Mouse (Mus musculus) heart, embryonic 14.5 days (tissue): ENCODE results near the gene Per1. TPM values are rescaled to one million over a fixed set of nuclear protein-coding genes. Genes with fewer than 3 reads are reported as not detected.

ENCODE experiments used
- ATAC-seq: fragments of 200-750 bp; cut with Nextera tagmentation; 2 replicates; pipeline ENCODE4 v1.8.0; 2017; ENCODE audit warnings: low read depth, moderate TSS enrichment; ENCODE audit not compliant: insufficient number of reproducible peaks, insufficient read depth, low FRiP score
- H3K27ac ChIP-seq, 2 experiments: fragments of 200-500 bp in 1 of 2; fragments of 300-500 bp in 1 of 2; sonication (generic) in 1 of 2; replicated peaks in 1 of 2; 2 replicates each; pipeline ENCODE4 v1.5.1; 2012 to 2014; ENCODE audit warnings: low read depth in 2 of 2, low read length in 2 of 2, control low read depth in 1 of 2, mild to moderate bottlenecking in 1 of 2, mixed read lengths in 1 of 2; ENCODE audit not compliant: control insufficient read depth in 1 of 2, insufficient read depth in 1 of 2
- H3K27me3 ChIP-seq: fragments of 300-500 bp; sonication (generic); 2 replicates; pipeline ENCODE4 v1.6.1; 2014; ENCODE audit warnings: mild to moderate bottlenecking, low read length, control low read depth; ENCODE audit not compliant: control insufficient read depth, insufficient read depth
- H3K36me3 ChIP-seq: fragments of 300-500 bp; sonication (generic); 2 replicates; pipeline ENCODE4 v1.6.1; 2014; ENCODE audit warnings: mild to moderate bottlenecking, control low read depth, low read length, mixed read lengths; ENCODE audit not compliant: control insufficient read depth, insufficient read depth
- H3K4me1 ChIP-seq, 2 experiments: fragments of 200-500 bp in 1 of 2; fragments of 300-500 bp in 1 of 2; sonication (generic) in 1 of 2; 2 replicates each; pipeline ENCODE4 v1.6.1; 2012 to 2014; ENCODE audit warnings: low read length in 2 of 2, control low read depth in 1 of 2, mixed read lengths in 1 of 2; ENCODE audit not compliant: control insufficient read depth in 2 of 2, insufficient read depth in 2 of 2
- H3K4me2 ChIP-seq: fragments of 300-500 bp; sonication (generic); 2 replicates; pipeline ENCODE4 v1.6.1; 2014; ENCODE audit warnings: mild to moderate bottlenecking, low read length
- H3K4me3 ChIP-seq, 2 experiments: fragments of 200-500 bp in 1 of 2; fragments of 300-500 bp in 1 of 2; sonication (generic) in 1 of 2; 2 replicates each; pipeline ENCODE4 v1.5.1; 2012 to 2014; ENCODE audit warnings: low read length in 2 of 2, mild to moderate bottlenecking in 2 of 2, control low read depth in 1 of 2, low read depth in 1 of 2, moderate library complexity in 1 of 2; ENCODE audit not compliant: control insufficient read depth in 1 of 2, insufficient read depth in 1 of 2
- H3K9ac ChIP-seq: fragments of 300-500 bp; sonication (generic); 2 replicates; pipeline ENCODE4 v1.6.1; 2014; ENCODE audit warnings: mild to moderate bottlenecking, low read length
- H3K9me3 ChIP-seq: fragments of 300-500 bp; sonication (generic); 2 replicates; pipeline ENCODE4 v1.6.1; 2016; ENCODE audit warnings: low read length, control low read depth; ENCODE audit not compliant: control insufficient read depth
- WGBS: fragments of 180-500 bp; shearing (Covaris S2); extraction: QIAGEN DNeasy Blood & Tissue Kit; methylation state at CpG from one replicate; pipeline ENCODE4 v1.1.7; 2014; 5-methylcytosine and 5-hydroxymethylcytosine counted together
- polyA plus RNA-seq: library from polyadenylated mRNA; unstranded; fragments of >200 nt; fragmentation: Nextera tagmentation; extraction: Ambion mirVana; gene quantifications from 2 replicates; pipeline ENCODE4 v1.2.1, GENCODE M21; 2014

The Per1 gene
- polyA plus RNA-seq, 1 experiment from 2014 or later: 16.0 TPM

- peaks cover 6% of the 10 kb centered on the region for H3K27me3 ChIP-seq
- peak overlapping the region; percentile 91 for H3K4me2 ChIP-seq
- H3K4me1 ChIP-seq: peaks cover 4 to 6% of the 10 kb centered on the region in 2 experiments; a peak in 2 of 4 replicates
- no peaks in the 10 kb centered on the region for H3K9me3 ChIP-seq
- H3K4me3 ChIP-seq: peak overlapping the region; percentile 41 to 43
- no peak overlapping the region for H3K27ac ChIP-seq
- peak overlapping the region; percentile 63 for H3K9ac ChIP-seq
- H3K36me3 ChIP-seq: no peaks in the 10 kb centered on the region
- peak; percentile 62 for ATAC-seq
- WGBS: 2% methylated on average over 34 of the region's 34 CpGs
Observed at GRCm38 (mm10) chr11:69133923-69134621, 39.1 kb downstream of the Per1 start.

- Histone ChIP-seq H3K27ac (no peak overlapping the region), H3K9me3 (no peaks in the 10 kb centered on the region), H3K36me3 (no peaks in the 10 kb centered on the region), H3K4me3 (peak overlapping the region; percentile 41 to 43), H3K9ac (peak overlapping the region; percentile 63), H3K27me3 (peaks cover 6% of the 10 kb centered on the region), H3K4me1 (peaks cover 4 to 6% of the 10 kb centered on the region in 2 experiments; a peak in 2 of 4 replicates), H3K4me2 (peak overlapping the region; percentile 91)
- ATAC-seq: no peak
- WGBS: 37% methylated on average over 8 of the region's 8 CpGs
Observed at GRCm38 (mm10) chr11:69134622-69134968, 39.6 kb downstream of the Per1 start.

- WGBS: 85% methylated on average over 6 of the region's 6 CpGs
- H3K36me3 ChIP-seq: no peaks in the 10 kb centered on the region
- H3K4me3 ChIP-seq: no peak overlapping the region
- peaks cover 4 to 6% of the 10 kb centered on the region in 2 experiments; a peak in 2 of 4 replicates for H3K4me1 ChIP-seq
- no peak overlapping the region for H3K9ac ChIP-seq
- no peak overlapping the region for H3K27ac ChIP-seq
- peaks cover 6% of the 10 kb centered on the region for H3K27me3 ChIP-seq
- no peak overlapping the region for H3K4me2 ChIP-seq
- no peaks in the 10 kb centered on the region for H3K9me3 ChIP-seq
- ATAC-seq: no peak
Observed at GRCm38 (mm10) chr11:69135361-69135760, 40.3 kb downstream of the Per1 start.

GRCm38 (mm10) chr11:69147546-69147945 is 52.5 kb downstream of the Per1 start:
- Histone ChIP-seq H3K9me3 (no peaks in the 10 kb centered on the region), H3K9ac (no peak overlapping the region), H3K4me2 (no peak overlapping the region), H3K36me3 (no peaks in the 10 kb centered on the region), H3K27ac (no peak overlapping the region), H3K4me1 (peaks cover 5 to 6% of the 10 kb centered on the region in 2 experiments; a peak in 3 of 4 replicates), H3K4me3 (no peak overlapping the region), H3K27me3 (peaks cover 9% of the 10 kb centered on the region; the same call in 1 of the 2 replicates)
- no peak for ATAC-seq
- WGBS: 66% methylated on average over 7 of the region's 7 CpGs

- 87% methylated on average over 5 of the region's 5 CpGs for WGBS
- H3K36me3 ChIP-seq: no peaks in the 10 kb centered on the region
- no peak for ATAC-seq
- no peak overlapping the region for H3K4me2 ChIP-seq
- no peak overlapping the region for H3K27ac ChIP-seq
- no peak overlapping the region for H3K4me3 ChIP-seq
- H3K9me3 ChIP-seq: no peaks in the 10 kb centered on the region
- H3K27me3 ChIP-seq: peaks cover 13% of the 10 kb centered on the region; the same call in 1 of the 2 replicates
- peaks cover 5 to 6% of the 10 kb centered on the region in 2 experiments; a peak in 3 of 4 replicates for H3K4me1 ChIP-seq
- no peak overlapping the region for H3K9ac ChIP-seq
Observed at GRCm38 (mm10) chr11:69148451-69148960, 53.5 kb downstream of the Per1 start.

- no peak overlapping the region for H3K4me2 ChIP-seq
- peaks cover 23% of the 10 kb centered on the region; the same call in 1 of the 2 replicates for H3K27me3 ChIP-seq
- H3K4me3 ChIP-seq: no peak overlapping the region
- no peak for ATAC-seq
- peaks cover 5 to 6% of the 10 kb centered on the region in 2 experiments; a peak in 3 of 4 replicates for H3K4me1 ChIP-seq
- 43% methylated on average over 6 of the region's 6 CpGs for WGBS
- H3K9ac ChIP-seq: 0 out of 2 replicates have a peak overlapping the region, but pooled peaks have one; percentile 3
- no peak overlapping the region for H3K27ac ChIP-seq
- no peaks in the 10 kb centered on the region for H3K36me3 ChIP-seq
- no peaks in the 10 kb centered on the region for H3K9me3 ChIP-seq
Observed at GRCm38 (mm10) chr11:69149728-69150127, 54.7 kb downstream of the Per1 start.

- H3K27ac ChIP-seq: no peak overlapping the region
- peak overlapping the region; percentile 4; the same call in 1 of the 2 replicates for H3K9ac ChIP-seq
- peaks cover 5 to 6% of the 10 kb centered on the region in 2 experiments; a peak in 3 of 4 replicates for H3K4me1 ChIP-seq
- H3K4me2 ChIP-seq: peak overlapping the region; percentile 40
- peaks cover 29% of the 10 kb centered on the region; the same call in 1 of the 2 replicates for H3K27me3 ChIP-seq
- peak overlapping the region; percentile 8 to 17; a peak in 3 of 4 replicates for H3K4me3 ChIP-seq
- ATAC-seq: no peak
- no peaks in the 10 kb centered on the region for H3K9me3 ChIP-seq
- no peaks in the 10 kb centered on the region for H3K36me3 ChIP-seq
- 5% methylated on average over 7 of the region's 7 CpGs for WGBS
Observed at GRCm38 (mm10) chr11:69150444-69150843, 55.4 kb downstream of the Per1 start.
